ENCODE assay signal across 12 mouse cellular contexts in genomic region chr7:116483782-116484181, GRCm38 (mm10).
"Had no signal": no experiment of that assay in that cellular context is flagged by ENCODE, and none has a peak within 500 bp of the region (broad histone marks: within the 10 kb centered on the region; RNA-seq: fewer than 3 reads in every experiment).

No protein-coding gene starts in this region.

- DNase-seq: liver; liver, embryonic 13.5 days; liver, postnatal 0 days; midbrain, embryonic 14.5 days; right cerebral cortex, adult 18-20 months; right cerebral cortex, postnatal 25 days; thymus, postnatal 36 days had no signal

- H3K27ac ChIP-seq: kidney, postnatal 0 days; limb, embryonic 12.5 days; liver, embryonic 13.5 days; midbrain, embryonic 10.5 days; neural tube, embryonic 15.5 days had no signal

- H3K4me3 ChIP-seq: limb, embryonic 12.5 days; liver, embryonic 13.5 days; midbrain, embryonic 10.5 days; myocyte; neural tube, embryonic 15.5 days had no signal

- H3K4me2 ChIP-seq: limb, embryonic 12.5 days; liver, embryonic 13.5 days; neural tube, embryonic 15.5 days had no signal

- H3K27me3 ChIP-seq: limb, embryonic 12.5 days; neural tube, embryonic 15.5 days had no signal

- H3K36me3 ChIP-seq: limb, embryonic 12.5 days; liver, embryonic 13.5 days; midbrain, embryonic 10.5 days; neural tube, embryonic 15.5 days had no signal

- H3K4me1 ChIP-seq: limb, embryonic 12.5 days; liver, embryonic 13.5 days; midbrain, embryonic 10.5 days; neural tube, embryonic 15.5 days had no signal

- H3K9ac ChIP-seq: limb, embryonic 12.5 days; liver, embryonic 13.5 days; liver, postnatal 0 days; neural tube, embryonic 15.5 days had no signal

- H3K9me3 ChIP-seq: limb, embryonic 12.5 days; liver, embryonic 13.5 days; midbrain, embryonic 10.5 days; neural tube, embryonic 15.5 days had no signal

- ATAC-seq: liver, postnatal 0 days had no signal
